Mouse (Mus musculus) stomach, embryonic 14.5 days (tissue): ENCODE results near the gene Tmem88. TPM values are rescaled to one million over a fixed set of nuclear protein-coding genes. Genes with fewer than 3 reads are reported as not detected.

Source experiments
- ATAC-seq: fragments of 200-750 bp; cut with Nextera tagmentation; 2 replicates; pipeline ENCODE4 v1.8.0; 2017; ENCODE audit warnings: low read depth, moderate TSS enrichment; ENCODE audit not compliant: insufficient number of reproducible peaks, insufficient read depth, low FRiP score
- H3K27ac ChIP-seq: fragments of 300-500 bp; sonication (generic); 2 replicates; pipeline ENCODE4 v1.5.1; 2014; ENCODE audit warnings: mild to moderate bottlenecking, low read length, moderate library complexity, mixed read lengths
- H3K27me3 ChIP-seq: fragments of 300-500 bp; sonication (generic); 2 replicates; pipeline ENCODE4 v1.6.1; 2014; ENCODE audit warnings: low read length, control low read depth, mixed read lengths; ENCODE audit not compliant: control insufficient read depth, insufficient read depth
- H3K36me3 ChIP-seq: fragments of 300-500 bp; sonication (generic); 2 replicates; pipeline ENCODE4 v1.6.1; 2014; ENCODE audit warnings: mild to moderate bottlenecking, control low read depth, low read length, moderate library complexity, mixed read lengths; ENCODE audit not compliant: control insufficient read depth, insufficient read depth
- H3K4me1 ChIP-seq: fragments of 300-500 bp; sonication (generic); 2 replicates; pipeline ENCODE4 v1.6.1; 2014; ENCODE audit warnings: low read length, control low read depth, mixed read lengths; ENCODE audit not compliant: control insufficient read depth, insufficient read depth
- H3K4me2 ChIP-seq: fragments of 300-500 bp; sonication (generic); replicated peaks from 2 replicates; pipeline ENCODE4 v1.6.1; 2014; ENCODE audit warnings: low read depth, low read length, control low read depth
- H3K4me3 ChIP-seq: fragments of 300-500 bp; sonication (generic); 2 replicates; pipeline ENCODE4 v1.5.1; 2014; ENCODE audit warnings: low read depth, low read length, control low read depth
- H3K9ac ChIP-seq: fragments of 300-500 bp; sonication (generic); replicated peaks from 2 replicates; pipeline ENCODE4 v1.6.1; 2014; ENCODE audit warnings: low read depth, mild to moderate bottlenecking, control low read depth, low read length, moderate library complexity, mixed read lengths
- H3K9me3 ChIP-seq: fragments of 300-500 bp; sonication (generic); 2 replicates; pipeline ENCODE4 v1.6.1; 2016; ENCODE audit warnings: low read depth, low read length, control low read depth; ENCODE audit not compliant: control insufficient read depth
- WGBS: fragments of 180-500 bp; shearing (Covaris S2); extraction: QIAGEN DNeasy Blood & Tissue Kit; methylation state at CpG from one replicate; pipeline ENCODE4 v1.1.7; 2014; 5-methylcytosine and 5-hydroxymethylcytosine counted together
- polyA plus RNA-seq: library from polyadenylated mRNA; unstranded; fragments of >200 nt; fragmentation: Nextera tagmentation; extraction: Ambion mirVana; gene quantifications from 2 replicates; pipeline ENCODE4 v1.2.1, GENCODE M21; 2014

Gene Tmem88
- 30.0 and 30.3 TPM in 2 replicates for polyA plus RNA-seq

DNA sequence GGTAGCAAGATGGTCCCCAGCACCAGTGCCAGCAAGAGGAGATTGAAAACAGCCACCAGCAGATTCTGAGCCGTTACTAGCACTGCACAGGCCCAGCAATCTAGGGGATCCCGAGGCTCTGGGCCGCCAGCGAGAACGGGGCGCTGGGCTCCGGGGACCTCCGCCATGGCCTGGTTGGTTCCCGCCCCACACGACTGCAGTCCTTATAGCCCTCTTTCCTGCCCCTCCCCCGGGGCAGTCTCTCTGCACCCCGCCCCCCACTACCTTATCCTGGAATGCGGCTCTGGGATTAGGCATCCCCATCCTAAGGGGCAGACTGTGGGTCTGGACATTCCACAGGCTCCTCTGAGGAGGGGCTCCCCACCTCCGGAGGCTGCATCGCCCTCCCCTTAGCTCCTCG is at the start of gene Tmem88:
TSS of gene Tmem88 (minus strand) at position 176 of the 400 bp plus-strand sequence.
- peaks cover 33% of the 10 kb centered on the region for H3K36me3 ChIP-seq
- H3K27me3 ChIP-seq: no peaks in the 10 kb centered on the region
- peak within 1 kb of the TSS; percentile 61 for H3K4me3 ChIP-seq
- peak within 1 kb of the TSS; percentile 76 for H3K4me2 ChIP-seq
- H3K9me3 ChIP-seq: no peaks in the 10 kb centered on the region
- peak within 1 kb of the TSS; percentile 90 for H3K27ac ChIP-seq
- WGBS: 7% methylated on average over 16 of the region's 16 CpGs
- H3K4me1 ChIP-seq: peaks cover 38% of the 10 kb centered on the region; the same call in 1 of the 2 replicates
- H3K9ac ChIP-seq: peak within 1 kb of the TSS; percentile 25
- ATAC-seq: no peak

- no peak for ATAC-seq
- Histone ChIP-seq H3K36me3 (no peaks in the 10 kb centered on the region), H3K27me3 (no peaks in the 10 kb centered on the region), H3K4me1 (peaks cover 15% of the 10 kb centered on the region; the same call in 1 of the 2 replicates), H3K27ac (no peak overlapping the region), H3K4me3 (no peak overlapping the region), H3K9me3 (no peaks in the 10 kb centered on the region), H3K4me2 (no peak overlapping the region), H3K9ac (no peak overlapping the region)
- WGBS: 83% methylated on average over 7 of the region's 7 CpGs
Measured at GRCm38 (mm10) chr11:69447299-69447698, 49.3 kb upstream of the Tmem88 start.

DNA sequence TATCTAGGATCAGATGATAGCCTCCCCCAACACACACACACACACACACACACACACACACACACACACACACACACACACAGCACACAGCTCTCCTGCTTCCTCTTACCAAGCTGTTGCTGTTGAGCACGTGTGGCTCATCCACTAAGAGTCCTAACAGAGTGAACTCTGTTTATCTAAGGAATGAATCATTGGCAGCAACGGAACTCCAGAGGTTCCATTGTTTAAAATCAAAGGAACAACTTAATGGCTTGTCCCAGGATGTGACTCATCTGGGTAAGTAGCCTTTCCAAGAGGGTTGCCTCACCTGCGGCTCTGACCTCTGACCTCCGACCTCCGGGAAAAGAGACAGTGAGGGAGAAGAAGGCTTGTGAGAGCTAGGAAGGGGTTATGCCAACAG is 45.3 kb upstream of the Tmem88 start:
- H3K4me2 ChIP-seq: no peak overlapping the region
- no peak overlapping the region for H3K9ac ChIP-seq
- no peaks in the 10 kb centered on the region for H3K36me3 ChIP-seq
- H3K9me3 ChIP-seq: no peaks in the 10 kb centered on the region
- peak overlapping the region; percentile 30; the same call in 1 of the 2 replicates for H3K27ac ChIP-seq
- no peak overlapping the region for H3K4me3 ChIP-seq
- peaks cover 11% of the 10 kb centered on the region; the same call in 1 of the 2 replicates for H3K4me1 ChIP-seq
- peak; percentile 81 for ATAC-seq
- H3K27me3 ChIP-seq: no peaks in the 10 kb centered on the region
- 8% methylated on average over 5 of the region's 5 CpGs for WGBS

- 39% methylated on average over 3 of the region's 3 CpGs for WGBS
Measured at GRCm38 (mm10) chr11:69437291-69437690, 39.3 kb upstream of the Tmem88 start.

GRCm38 (mm10) chr11:69433189-69433588 is 35.2 kb upstream of the Tmem88 start:
- H3K9me3 ChIP-seq: no peaks in the 10 kb centered on the region
- H3K9ac ChIP-seq: no peak overlapping the region
- H3K4me1 ChIP-seq: peaks cover 14% of the 10 kb centered on the region; the same call in 1 of the 2 replicates
- no peaks in the 10 kb centered on the region for H3K36me3 ChIP-seq
- ATAC-seq: no peak
- WGBS: 64% methylated on average over 6 of the region's 6 CpGs
- no peak overlapping the region for H3K27ac ChIP-seq
- H3K4me3 ChIP-seq: no peak overlapping the region
- H3K4me2 ChIP-seq: no peak overlapping the region
- H3K27me3 ChIP-seq: no peaks in the 10 kb centered on the region

More at GRCm38 (mm10) chr11:69437291-69437690, 39.3 kb upstream of the Tmem88 start:
- Histone ChIP-seq H3K27me3 (no peaks in the 10 kb centered on the region), H3K27ac (no peak overlapping the region), H3K4me2 (no peak overlapping the region), H3K4me1 (0 out of 2 replicates have a peak, but pooled peaks cover 2% of the 10 kb centered on the region), H3K9me3 (no peaks in the 10 kb centered on the region), H3K4me3 (no peak overlapping the region), H3K36me3 (no peaks in the 10 kb centered on the region), H3K9ac (no peak overlapping the region)
- ATAC-seq: no peak

DNA sequence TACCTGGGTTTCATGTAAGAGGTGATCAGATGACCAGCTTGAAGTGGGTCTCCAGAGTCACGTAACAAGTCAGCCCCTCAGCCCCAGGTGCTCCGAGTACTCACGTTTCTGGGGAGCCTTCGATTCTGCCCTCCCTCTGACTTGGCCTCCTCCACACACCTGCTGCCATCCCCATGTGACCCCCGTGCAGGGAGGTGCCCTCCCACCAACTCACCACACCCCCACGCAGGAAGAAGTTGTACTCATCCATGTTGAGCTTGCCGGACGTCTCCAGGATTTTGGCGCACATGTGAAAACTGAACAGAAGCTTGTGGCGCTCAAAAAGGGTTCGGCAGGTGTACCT is 34.6 kb upstream of the Tmem88 start:
- H3K27ac ChIP-seq: no peak overlapping the region
- WGBS: 60% methylated on average over 11 of the region's 11 CpGs
- no peak for ATAC-seq

GRCm38 (mm10) chr11:69431829-69432639 is 34.0 kb upstream of the Tmem88 start:
- peak; percentile 38; the same call in 1 of the 2 replicates for ATAC-seq
- Histone ChIP-seq H3K4me2 (no peak overlapping the region), H3K4me3 (no peak overlapping the region), H3K9me3 (no peaks in the 10 kb centered on the region), H3K9ac (no peak overlapping the region), H3K27ac (no peak overlapping the region), H3K4me1 (peaks cover 14% of the 10 kb centered on the region; the same call in 1 of the 2 replicates), H3K27me3 (no peaks in the 10 kb centered on the region), H3K36me3 (no peaks in the 10 kb centered on the region)
- 36% methylated on average over 11 of the region's 11 CpGs for WGBS

More for the DNA sequence above, 34.6 kb upstream of the Tmem88 start:
- Histone ChIP-seq H3K4me1 (peaks cover 14% of the 10 kb centered on the region; the same call in 1 of the 2 replicates), H3K4me3 (no peak overlapping the region), H3K36me3 (no peaks in the 10 kb centered on the region), H3K4me2 (no peak overlapping the region), H3K9ac (no peak overlapping the region), H3K27me3 (no peaks in the 10 kb centered on the region), H3K9me3 (no peaks in the 10 kb centered on the region)

- ATAC-seq: no peak
- Histone ChIP-seq H3K27me3 (no peaks in the 10 kb centered on the region), H3K36me3 (no peaks in the 10 kb centered on the region), H3K4me3 (no peak overlapping the region), H3K27ac (no peak overlapping the region), H3K4me1 (peaks cover 14% of the 10 kb centered on the region; the same call in 1 of the 2 replicates), H3K9me3 (no peaks in the 10 kb centered on the region), H3K9ac (no peak overlapping the region), H3K4me2 (no peak overlapping the region)
- 90% methylated on average over 15 of the region's 15 CpGs for WGBS
Measured at GRCm38 (mm10) chr11:69430631-69431030, 32.6 kb upstream of the Tmem88 start.
